Comparison of ENCODE assay signal across 8 mouse cellular contexts in the genomic region with DNA sequence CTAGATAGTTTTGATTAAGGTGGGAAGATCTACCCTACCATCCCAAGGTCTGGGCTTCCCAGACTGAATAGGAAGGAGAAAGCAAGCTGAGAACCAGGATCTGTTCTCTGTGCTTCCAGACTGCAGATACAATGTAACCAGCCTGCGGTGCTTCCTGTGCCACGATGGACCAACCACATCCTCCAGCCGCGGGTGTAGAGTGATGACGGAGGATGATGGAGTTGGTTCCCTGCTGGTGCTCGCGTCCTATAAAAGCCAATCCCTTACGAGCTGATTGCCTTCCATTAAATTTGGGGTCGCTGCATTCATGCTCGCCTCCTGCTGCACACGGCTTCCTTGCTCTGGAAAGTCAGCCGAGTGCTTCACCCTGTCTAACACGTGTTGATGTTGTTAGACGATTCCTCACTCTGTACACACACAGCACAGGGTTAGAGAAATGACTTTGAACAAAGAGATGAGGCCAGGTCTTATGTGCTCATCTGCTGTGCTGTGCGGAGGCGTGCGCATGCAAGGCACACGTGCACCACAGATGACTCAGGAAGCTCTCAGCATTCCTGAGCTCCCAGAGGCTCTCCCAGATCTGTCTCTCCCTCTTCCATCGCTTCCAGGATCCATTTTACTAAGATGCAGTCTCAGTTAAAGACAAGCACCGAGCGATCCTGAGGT. TPM values are rescaled to one million over a fixed set of nuclear protein-coding genes. Genes with fewer than 3 reads are reported as not detected.
DNase-seq lines count a peak whose midpoint lies in the region; ATAC-seq and TF ChIP-seq lines count a peak whose summit lies in the region.

No protein-coding gene starts in this region.

- H3K27ac ChIP-seq in lung, embryonic 14.5 days (ENCODE audit: low read depth) = no peak overlapping the region
- H3K27ac ChIP-seq in midbrain, embryonic 10.5 days (replicated peaks) = no peak overlapping the region

- H3K4me2 ChIP-seq in lung, embryonic 14.5 days = no peak overlapping the region

- H3K27me3 ChIP-seq in lung, embryonic 14.5 days (ENCODE audit: insufficient read depth, low read length) = no peaks in the 10 kb centered on the region
- no peaks in the 10 kb centered on the region for H3K27me3 ChIP-seq in midbrain, embryonic 10.5 days (ENCODE audit: low read depth, poor library complexity, severe bottlenecking)

- no peaks in the 10 kb centered on the region for H3K4me1 ChIP-seq in lung, embryonic 14.5 days (ENCODE audit: insufficient read depth)
- H3K4me1 ChIP-seq in midbrain, embryonic 10.5 days = peaks cover 5% of the 10 kb centered on the region

- WGBS in lung, embryonic 14.5 days = 48% methylated on average over 21 of the region's 21 CpGs
- 82% methylated on average over 21 of the region's 21 CpGs for WGBS in midbrain, embryonic 10.5 days

- DNase-seq in lung, embryonic 14.5 days = peak; percentile 25
- DNase-seq in lung, postnatal 14 days = no peak
- DNase-seq in embryo, embryonic 11.5 days (ENCODE audit: low read depth, low spot score) = peak; percentile 34
- DNase-seq in induced T-regulatory cell, adult 2 months (ENCODE audit: low read depth) = peak; percentile 56
- peak; percentile 36 for DNase-seq in right cerebral cortex, postnatal 25 days
- DNase-seq in liver = no peak
- DNase-seq in midbrain, embryonic 10.5 days (ENCODE audit: low spot score) = no peak

- no peaks in the 10 kb centered on the region for H3K9me3 ChIP-seq in lung, embryonic 14.5 days (ENCODE audit: low read depth, low read length)
- no peaks in the 10 kb centered on the region for H3K9me3 ChIP-seq in midbrain, embryonic 10.5 days (replicated peaks)

- ATAC-seq in lung, embryonic 14.5 days (ENCODE audit: insufficient read depth) = peak; percentile 43; the same call in 1 of the 2 replicates
- no peak for ATAC-seq in granulocyte monocyte progenitor cell, adult 5-6 weeks (replicated peaks; ENCODE audit: poor library complexity, severe bottlenecking)

- no peak for TF ChIP-seq CTCF in lung, embryonic 14.5 days (IDR thresholded peaks at IDR 0.05; ENCODE audit: low read depth)

- H3K36me3 ChIP-seq in lung, embryonic 14.5 days (ENCODE audit: insufficient read depth) = peaks cover 9% of the 10 kb centered on the region
- H3K36me3 ChIP-seq in midbrain, embryonic 10.5 days = peaks cover 17% of the 10 kb centered on the region

- no peak overlapping the region for H3K9ac ChIP-seq in lung, embryonic 14.5 days

- H3K4me3 ChIP-seq in lung, embryonic 14.5 days (ENCODE audit: low read depth, low read length) = no peak overlapping the region
- H3K4me3 ChIP-seq in midbrain, embryonic 10.5 days = no peak overlapping the region

RNA-seq across cellular contexts. Expression of gene Gpr155, which starts 42.6 kb away (rescaled TPM):
- polyA plus RNA-seq in lung, embryonic 14.5 days (2014; fragmentation: Nextera tagmentation; extraction: Ambion mirVana) = 6.2 and 6.9 TPM in 2 replicates
- total RNA-seq in granulocyte monocyte progenitor cell, adult 5-6 weeks (2014; fragmentation: Nextera tagmentation) = not detected in 2 replicates
- not detected in 2 replicates for total RNA-seq in granulocyte monocyte progenitor cell, adult 5-6 weeks (2017)
- polyA plus RNA-seq in midbrain, embryonic 10.5 days (2016; fragmentation: Nextera tagmentation; extraction: Ambion mirVana) = 1.7 and 2.3 TPM in 2 replicates

Comparison
In these comparisons a context has a peak if more than half of its experiments do, and no peak if none do; other contexts are left out.
1. DNase-seq: peak in lung, embryonic 14.5 days (single experiment), embryo, embryonic 11.5 days (single experiment), induced T-regulatory cell, adult 2 months (single experiment) and right cerebral cortex, postnatal 25 days (single experiment); none in lung, postnatal 14 days (single experiment), liver (single experiment) and midbrain, embryonic 10.5 days (single experiment).